Mouse (Mus musculus) lung, adult 2 months (tissue): ENCODE results near the gene Gm21876. TPM values are rescaled to one million over a fixed set of nuclear protein-coding genes. Genes with fewer than 3 reads are reported as not detected.
"Not testable (repeated sequence)": the region's sequence is repeated elsewhere in the genome, so short reads cannot be mapped to it uniquely, and the experiment has no call there.

Experiments used
- DNase-seq: peaks from one replicate; pipeline ENCODE4 v3.0.0; 2022
- H3K4me1 ChIP-seq: fragments of 200-500 bp; 2 replicates; pipeline ENCODE4 v1.6.1; 2011; ENCODE audit warnings: low read length; ENCODE audit not compliant: control insufficient read depth, insufficient read depth
- H3K4me3 ChIP-seq: fragments of 200-500 bp; replicated peaks from 2 replicates; pipeline ENCODE3; 2011; ENCODE audit warnings: low read depth, mild to moderate bottlenecking, control low read depth, low read length; ENCODE audit errors: extremely low read depth
- CTCF ChIP-seq: fragments of 200-500 bp; IDR thresholded peaks from 2 replicates; pipeline ENCODE4 v1.5.1; 2011; ENCODE audit warnings: mild to moderate bottlenecking, low read length, control low read depth; ENCODE audit not compliant: insufficient read depth
- POLR2A ChIP-seq: fragments of 200-500 bp; IDR thresholded peaks from 2 replicates; pipeline ENCODE4 v1.6.1; 2011; ENCODE audit warnings: low read depth, mild to moderate bottlenecking, control low read depth, low read length, borderline replicate concordance; ENCODE audit errors: extremely low read depth
- WGBS: fragments of 180-500 bp; shearing (Covaris S2); methylation state at CpG from one replicate; pipeline ENCODE4 v1.1.7; 2018; 5-methylcytosine and 5-hydroxymethylcytosine counted together
- polyA plus RNA-seq: library from polyadenylated mRNA; depleted of rRNA; stranded (reverse); fragments of >200 nt; gene quantifications from 2 replicates; pipeline ENCODE4 v1.2.3, GENCODE M21; 2012; rRNA removed

The Gm21876 gene
- polyA plus RNA-seq: not detected in 2 replicates

GRCm38 (mm10) chrX:21175553-21175952 is at the start of gene Gm21876:
Gene Gm21876, minus strand, starts transcription at chrX:21175653.
- Histone ChIP-seq H3K4me1 (no peaks in the 10 kb centered on the region), H3K4me3 (no peak within 1 kb of the TSS)
- DNase-seq: no peak
- TF ChIP-seq CTCF (no peak), POLR2A (no peak)
- 62% methylated on average over 3 of the region's 3 CpGs for WGBS

GRCm38 (mm10) chrX:21220422-21220821 is 45.0 kb upstream of the Gm21876 start:
- WGBS: 53% methylated on average over 3 of the region's 3 CpGs
- no peak overlapping the region for H3K4me3 ChIP-seq
- no peak for TF ChIP-seq POLR2A
- TF ChIP-seq CTCF: no peak
- no peak for DNase-seq
- H3K4me1 ChIP-seq: no peaks in the 10 kb centered on the region

GRCm38 (mm10) chrX:21146675-21147074 is 28.8 kb downstream of the Gm21876 start:
- DNase-seq, H3K4me3 ChIP-seq, H3K4me1 ChIP-seq: not testable (repeated sequence)
- WGBS: 90% methylated on average over 25 of the region's 25 CpGs

Other genes with a start within 250 kb of the Gm21876 start
- gene Cfp, start 244.1 kb downstream of the Gm21876 start, polyA plus RNA-seq: 27.1 and 33.1 TPM in 2 replicates
- 11.5 and 13.5 TPM in 2 replicates for gene Elk1, start 225.0 kb downstream of the Gm21876 start, polyA plus RNA-seq
- gene Uxt, start 213.6 kb downstream of the Gm21876 start, polyA plus RNA-seq: 10.4 and 13.9 TPM in 2 replicates
- 0.86 and 1.3 TPM in 2 replicates for gene Zfp182, start 113.3 kb downstream of the Gm21876 start, polyA plus RNA-seq
- not detected in 2 replicates for gene Spaca5, start 107.2 kb downstream of the Gm21876 start, polyA plus RNA-seq
- gene Zfp300, start 86.1 kb downstream of the Gm21876 start, polyA plus RNA-seq: 0.14 and 0.24 TPM in 2 replicates
- gene Ssxa1, start 59.8 kb downstream of the Gm21876 start, polyA plus RNA-seq: not detected in 2 replicates